Mouse (Mus musculus): Measurements from ENCODE around the gene Misp. TPM values are rescaled to one million over a fixed set of nuclear protein-coding genes. Genes with fewer than 3 reads are reported as not detected.

The Misp gene
- polyA plus RNA-seq, 1 experiment, result 4.0 TPM

DNA sequence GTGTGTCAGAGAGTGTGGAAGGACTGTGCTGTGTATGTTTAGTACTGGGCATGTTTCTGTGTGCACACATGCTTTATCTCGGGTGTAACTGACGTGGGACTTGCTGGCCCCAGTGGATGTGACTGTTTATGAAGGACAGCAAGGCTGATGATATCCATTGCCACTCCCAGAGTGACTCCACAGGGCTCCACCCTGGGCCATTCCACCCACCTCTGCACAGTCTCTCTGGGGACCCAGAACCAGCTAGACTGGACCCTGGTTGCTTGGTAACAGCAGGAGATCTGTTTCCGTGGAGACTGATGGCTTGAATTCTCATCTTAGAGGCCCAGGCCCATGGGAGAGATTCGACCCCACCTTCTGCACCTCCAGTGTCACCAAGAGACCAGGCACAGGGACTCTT, 2.6 kb upstream of the Misp start:
- DNase-seq, result no peak
- no peak for TF ChIP-seq CTCF (IDR thresholded peaks at IDR 0.05; ENCODE audit: insufficient read depth, low read length)
- TF ChIP-seq POLR2A (IDR thresholded peaks at IDR 0.05; ENCODE audit: borderline replicate concordance, extremely low read depth, low read depth, low read length), result no peak
- Histone ChIP-seq H3K4me1 (ENCODE audit: control insufficient read depth, insufficient read depth, low read length) (no peaks in the 10 kb centered on the region), H3K4me3 (replicated peaks; ENCODE audit: extremely low read depth, low read depth, low read length) (no peak overlapping the region)
- 65% methylated on average over 4 of the region's 4 CpGs for WGBS

DNA sequence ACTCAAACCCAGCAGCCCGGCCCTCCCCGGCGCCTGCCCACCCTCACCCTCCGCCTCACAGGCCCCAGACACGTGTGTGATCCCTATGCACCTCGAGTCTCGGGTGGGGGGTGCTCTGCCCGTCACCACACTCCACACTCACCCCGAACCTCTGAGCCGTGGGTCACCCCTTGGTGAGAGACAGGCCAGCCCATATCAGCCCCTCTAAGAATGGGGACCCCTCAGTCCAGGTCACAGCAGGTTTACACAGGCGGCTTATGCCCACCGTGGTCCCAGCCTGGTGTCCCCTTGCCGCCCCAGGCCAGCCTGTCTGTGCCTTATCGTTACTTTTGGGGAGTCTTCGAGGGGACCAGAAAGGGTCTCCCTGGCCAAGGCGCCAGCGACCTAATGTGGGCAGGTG, 1.2 kb upstream of the Misp start:
- 91% methylated on average over 17 of the region's 17 CpGs for WGBS
- peaks cover 4% of the 10 kb centered on the region for H3K4me1 ChIP-seq (ENCODE audit: control insufficient read depth, insufficient read depth, low read length)
- no peak overlapping the region for H3K4me3 ChIP-seq (replicated peaks; ENCODE audit: extremely low read depth, low read depth, low read length)
- no peak for DNase-seq
- no peak for TF ChIP-seq POLR2A (IDR thresholded peaks at IDR 0.05; ENCODE audit: borderline replicate concordance, extremely low read depth, low read depth, low read length)
- no peak for TF ChIP-seq CTCF (IDR thresholded peaks at IDR 0.05; ENCODE audit: insufficient read depth, low read length)

DNA sequence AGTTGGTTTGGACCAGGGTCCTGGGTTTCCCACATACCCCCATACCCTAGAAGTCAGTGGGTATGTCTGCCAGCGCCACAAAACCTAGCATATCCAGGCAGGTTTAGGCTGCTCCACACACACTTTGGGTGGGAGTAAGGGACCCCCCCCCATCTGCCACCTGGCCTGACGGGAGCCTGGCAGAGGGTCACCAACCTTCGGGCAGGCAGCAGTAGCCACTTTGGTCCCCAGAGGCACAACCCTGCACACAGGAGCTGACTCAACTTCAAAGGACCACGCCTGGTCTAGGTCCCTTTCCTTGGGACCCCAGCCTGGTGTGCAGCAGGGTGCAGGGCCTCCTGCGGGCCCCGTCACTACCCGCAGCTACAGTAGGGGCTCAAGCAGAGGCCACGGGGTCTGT, 512 bp upstream of the Misp start:
- WGBS, result 86% methylated on average over 8 of the region's 8 CpGs
- no peak for DNase-seq
- H3K4me3 ChIP-seq (replicated peaks; ENCODE audit: extremely low read depth, low read depth, low read length), result no peak overlapping the region
- TF ChIP-seq POLR2A (IDR thresholded peaks at IDR 0.05; ENCODE audit: borderline replicate concordance, extremely low read depth, low read depth, low read length) (no peak), CTCF (IDR thresholded peaks at IDR 0.05; ENCODE audit: insufficient read depth, low read length) (no peak)
- peaks cover 8% of the 10 kb centered on the region for H3K4me1 ChIP-seq (ENCODE audit: control insufficient read depth, insufficient read depth, low read length)

GRCm38 (mm10) chr10:79821731-79822130, 942 bp downstream of the Misp start:
- Histone ChIP-seq H3K4me3 (replicated peaks; ENCODE audit: extremely low read depth, low read depth, low read length) (no peak overlapping the region), H3K4me1 (ENCODE audit: control insufficient read depth, insufficient read depth, low read length) (peaks cover 8% of the 10 kb centered on the region)
- DNase-seq, result no peak
- no peak for TF ChIP-seq POLR2A (IDR thresholded peaks at IDR 0.05; ENCODE audit: borderline replicate concordance, extremely low read depth, low read depth, low read length)
- TF ChIP-seq CTCF (IDR thresholded peaks at IDR 0.05; ENCODE audit: insufficient read depth, low read length), result no peak
- WGBS, result 89% methylated on average over 12 of the region's 12 CpGs

GRCm38 (mm10) chr10:79822372-79822771, 1.6 kb downstream of the Misp start:
- H3K4me3 ChIP-seq (replicated peaks; ENCODE audit: extremely low read depth, low read depth, low read length), result no peak overlapping the region
- TF ChIP-seq POLR2A (IDR thresholded peaks at IDR 0.05; ENCODE audit: borderline replicate concordance, extremely low read depth, low read depth, low read length) (no peak), CTCF (IDR thresholded peaks at IDR 0.05; ENCODE audit: insufficient read depth, low read length) (no peak)
- 37% methylated on average over 17 of the region's 17 CpGs for WGBS
- peaks cover 8% of the 10 kb centered on the region for H3K4me1 ChIP-seq (ENCODE audit: control insufficient read depth, insufficient read depth, low read length)
- DNase-seq, result peak; percentile 46

DNA sequence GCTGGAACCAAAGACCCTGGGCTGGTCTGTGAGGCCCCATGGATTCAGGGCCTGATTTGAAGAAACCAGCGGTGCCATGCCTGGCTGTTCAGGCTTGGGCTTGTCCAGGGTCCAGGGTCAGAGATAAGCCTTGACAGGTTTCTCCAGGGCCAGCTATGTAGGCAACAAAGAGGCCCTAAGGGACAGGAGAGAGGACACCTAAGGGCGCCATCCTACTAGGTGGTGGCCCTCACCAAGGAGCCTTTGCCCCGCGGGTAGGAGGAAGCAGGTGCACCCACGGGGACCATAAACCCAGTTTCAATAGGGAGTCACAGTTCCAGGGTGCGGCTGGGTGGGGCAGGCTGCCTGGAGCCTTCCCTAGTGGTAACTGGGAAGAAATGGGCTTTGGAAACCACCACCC, 2.2 kb downstream of the Misp start:
- DNase-seq, result no peak
- no peak overlapping the region for H3K4me3 ChIP-seq (replicated peaks; ENCODE audit: extremely low read depth, low read depth, low read length)
- WGBS, result 62% methylated on average over 6 of the region's 6 CpGs
- H3K4me1 ChIP-seq (ENCODE audit: control insufficient read depth, insufficient read depth, low read length), result peaks cover 8% of the 10 kb centered on the region
- no peak for TF ChIP-seq POLR2A (IDR thresholded peaks at IDR 0.05; ENCODE audit: borderline replicate concordance, extremely low read depth, low read depth, low read length)
- TF ChIP-seq CTCF (IDR thresholded peaks at IDR 0.05; ENCODE audit: insufficient read depth, low read length), result no peak

DNA sequence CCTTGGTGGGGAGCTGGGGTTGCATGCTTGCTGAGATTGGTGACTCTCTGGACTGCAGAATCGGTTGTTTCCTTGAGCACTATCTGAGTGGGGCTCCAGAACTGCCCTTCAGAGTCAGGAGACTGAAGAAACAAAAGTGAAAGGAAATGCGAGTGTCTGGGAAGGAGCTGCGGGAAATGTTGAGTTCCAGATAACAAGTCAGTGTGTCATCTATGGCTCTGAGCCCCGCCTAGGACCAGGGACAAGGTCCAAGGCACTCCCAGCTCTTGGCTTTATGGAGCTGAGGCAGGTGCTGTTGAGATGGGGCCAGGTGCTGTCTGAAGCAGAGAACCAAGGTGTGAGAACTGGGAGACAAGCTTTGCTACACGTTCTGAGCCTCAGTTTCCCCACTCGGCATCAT, 3.6 kb downstream of the Misp start:
- TF ChIP-seq POLR2A (IDR thresholded peaks at IDR 0.05; ENCODE audit: borderline replicate concordance, extremely low read depth, low read depth, low read length), result no peak
- no peak for TF ChIP-seq CTCF (IDR thresholded peaks at IDR 0.05; ENCODE audit: insufficient read depth, low read length)
- Histone ChIP-seq H3K4me3 (replicated peaks; ENCODE audit: extremely low read depth, low read depth, low read length) (peak overlapping the region; percentile 4), H3K4me1 (ENCODE audit: control insufficient read depth, insufficient read depth, low read length) (peaks cover 8% of the 10 kb centered on the region)
- WGBS, result 17% methylated on average over 6 of the region's 6 CpGs
- no peak for DNase-seq

DNA sequence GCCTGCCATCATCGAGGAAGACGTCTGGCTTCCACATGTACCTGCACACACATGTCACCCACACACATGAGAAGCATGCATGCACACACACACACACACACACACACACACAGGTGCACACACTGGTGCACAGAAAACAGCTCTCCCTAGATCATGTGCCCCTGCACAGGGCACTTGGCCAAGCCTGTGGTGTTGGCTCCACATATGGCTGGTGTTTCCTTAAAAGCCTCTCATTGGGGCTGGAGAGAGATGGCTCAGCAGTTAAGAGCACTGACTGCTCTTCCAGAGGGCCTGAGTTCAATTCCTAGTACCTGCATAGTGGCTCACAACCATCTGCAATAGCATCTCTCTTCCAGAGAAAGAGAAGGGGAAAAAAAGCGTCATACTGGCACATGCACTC, 10.8 kb downstream of the Misp start:
- H3K4me1 ChIP-seq (ENCODE audit: control insufficient read depth, insufficient read depth, low read length), result no peaks in the 10 kb centered on the region
- H3K4me3 ChIP-seq (replicated peaks; ENCODE audit: extremely low read depth, low read depth, low read length), result no peak overlapping the region
- no peak for DNase-seq
- WGBS, result 87% methylated on average over 3 of the region's 3 CpGs
- TF ChIP-seq CTCF (IDR thresholded peaks at IDR 0.05; ENCODE audit: insufficient read depth, low read length) (no peak), POLR2A (IDR thresholded peaks at IDR 0.05; ENCODE audit: borderline replicate concordance, extremely low read depth, low read depth, low read length) (no peak)

DNA sequence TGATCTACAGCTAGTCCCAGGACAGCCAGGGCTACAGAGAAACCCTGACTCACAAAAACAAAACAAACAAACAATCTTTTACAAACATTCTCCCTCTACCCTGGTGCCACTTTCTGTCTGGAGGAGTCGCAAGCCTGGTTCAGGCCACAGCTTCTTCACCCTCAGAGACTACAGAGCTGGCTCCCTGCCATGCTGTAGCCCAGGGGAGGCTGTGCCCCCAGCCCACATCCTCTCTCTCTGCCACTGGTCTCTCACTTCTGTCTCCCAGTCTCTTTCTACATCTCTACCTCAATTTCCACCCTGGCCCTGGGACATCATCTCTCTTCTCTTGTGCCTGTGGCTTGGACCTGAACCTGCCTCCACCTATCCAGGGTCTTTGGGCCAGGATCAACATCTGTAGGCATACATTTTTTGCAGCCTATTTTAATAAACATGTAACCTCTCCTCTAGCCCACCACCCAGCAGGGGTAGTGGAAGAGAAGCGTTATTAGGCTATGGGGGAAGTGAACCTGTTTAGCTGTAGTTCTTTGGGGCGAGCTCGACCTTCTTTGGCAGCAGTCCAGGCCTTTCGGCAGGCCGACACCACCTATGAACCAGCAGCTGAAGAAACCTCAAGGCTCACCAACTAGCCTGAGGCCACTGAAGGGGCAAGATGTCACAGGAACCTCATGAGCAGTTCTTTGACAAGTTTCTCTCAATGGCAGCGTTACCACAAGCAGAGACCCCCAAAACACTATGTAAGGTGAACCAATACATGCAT, 11.4 kb downstream of the Misp start:
- DNase-seq, result no peak
- 53% methylated on average over 7 of the region's 7 CpGs for WGBS
- no peak for TF ChIP-seq CTCF (IDR thresholded peaks at IDR 0.05; ENCODE audit: insufficient read depth, low read length)
- H3K4me1 ChIP-seq (ENCODE audit: control insufficient read depth, insufficient read depth, low read length), result no peaks in the 10 kb centered on the region
- H3K4me3 ChIP-seq (replicated peaks; ENCODE audit: extremely low read depth, low read depth, low read length), result no peak overlapping the region

DNA sequence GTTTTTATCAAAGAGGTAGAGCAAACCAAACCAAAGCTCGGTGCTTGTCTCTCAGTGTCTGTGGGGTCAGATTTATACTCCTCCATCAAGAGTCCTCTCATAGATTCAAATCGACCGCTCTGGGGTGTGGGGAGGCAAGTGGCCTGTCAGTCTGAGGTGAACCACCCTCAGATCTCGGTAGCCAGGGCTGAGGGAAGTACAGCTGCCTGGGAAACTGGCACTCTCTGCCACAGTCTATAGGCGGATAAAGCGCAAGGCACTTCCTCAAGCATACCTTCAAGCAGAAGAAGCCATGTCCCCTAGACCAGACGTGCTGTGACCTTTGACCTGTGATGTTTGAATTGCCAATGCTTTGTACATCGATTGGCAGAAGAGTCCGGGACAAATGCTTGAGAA, 12.0 kb downstream of the Misp start:
- no peak overlapping the region for H3K4me3 ChIP-seq (replicated peaks; ENCODE audit: extremely low read depth, low read depth, low read length)
- no peak for DNase-seq
- WGBS, result 73% methylated on average over 9 of the region's 9 CpGs

More for the DNA sequence above, 12.0 kb downstream of the Misp start:
- TF ChIP-seq POLR2A (IDR thresholded peaks at IDR 0.05; ENCODE audit: borderline replicate concordance, extremely low read depth, low read depth, low read length) (no peak), CTCF (IDR thresholded peaks at IDR 0.05; ENCODE audit: insufficient read depth, low read length) (no peak)
- H3K4me1 ChIP-seq (ENCODE audit: control insufficient read depth, insufficient read depth, low read length), result no peaks in the 10 kb centered on the region
